Mouse (Mus musculus) kidney, postnatal 0 days (tissue): ENCODE measurements at regions not wholly inside any gene's neighbourhood (a gene's known extent, or its start where the extent isn't known, plus 50 kb on each side); places are given as distances from the start of the nearest gene placed in this dataset.

ENCODE experiments used
- ATAC-seq: fragments of 200-750 bp; cut with Nextera tagmentation; replicated peaks from 2 replicates; pipeline ENCODE4 v1.8.0; 2017; ENCODE audit warnings: low read depth, moderate number of reproducible peaks, moderate TSS enrichment, moderate library complexity; ENCODE audit not compliant: low FRiP score
- DNase-seq: peaks from one replicate; pipeline ENCODE4 v3.0.0-alpha.2; 2016; ENCODE audit warnings: low spot score
- H3K27ac ChIP-seq: fragments of 300-500 bp; sonication (generic); 2 replicates; pipeline ENCODE4 v1.5.1; 2014; ENCODE audit warnings: mild to moderate bottlenecking
- H3K27me3 ChIP-seq: fragments of 300-500 bp; sonication (generic); 2 replicates; pipeline ENCODE4 v1.6.1; 2014; ENCODE audit warnings: low read length, mixed read lengths; ENCODE audit not compliant: insufficient read depth
- H3K36me3 ChIP-seq: fragments of 300-500 bp; sonication (generic); 2 replicates; pipeline ENCODE4 v1.6.1; 2014; ENCODE audit warnings: low read length, mixed read lengths; ENCODE audit not compliant: insufficient read depth
- H3K4me1 ChIP-seq: fragments of 300-500 bp; sonication (generic); replicated peaks from 2 replicates; pipeline ENCODE4 v1.6.1; 2014; ENCODE audit warnings: antibody characterized with exemption, low read length, mixed read lengths; ENCODE audit not compliant: insufficient read depth
- H3K4me2 ChIP-seq: fragments of 300-500 bp; sonication (generic); 2 replicates; pipeline ENCODE4 v1.6.1; 2014; ENCODE audit warnings: mild to moderate bottlenecking, low read length, moderate library complexity, mixed read lengths
- H3K4me3 ChIP-seq: fragments of 300-500 bp; sonication (generic); replicated peaks from 2 replicates; pipeline ENCODE4 v1.5.1; 2014; ENCODE audit warnings: low read depth, low read length
- H3K9ac ChIP-seq: fragments of 300-500 bp; sonication (generic); 2 replicates; pipeline ENCODE4 v1.6.1; 2014; ENCODE audit warnings: low read depth, low read length
- H3K9me3 ChIP-seq: fragments of 300-500 bp; sonication (generic); replicated peaks from 2 replicates; pipeline ENCODE4 v1.6.1; 2016; ENCODE audit warnings: low read length, inconsistent platforms, mixed read lengths
- CTCF ChIP-seq: IDR thresholded peaks from 2 replicates; pipeline ENCODE4 v1.5.1; 2016; ENCODE audit warnings: antibody characterized with exemption, low read depth, mild to moderate bottlenecking, moderate library complexity
- WGBS: fragments of 180-500 bp; shearing (Covaris S2); extraction: QIAGEN DNeasy Blood & Tissue Kit; methylation state at CpG from one replicate; pipeline ENCODE4 v1.1.7; 2014; 5-methylcytosine and 5-hydroxymethylcytosine counted together

DNA sequence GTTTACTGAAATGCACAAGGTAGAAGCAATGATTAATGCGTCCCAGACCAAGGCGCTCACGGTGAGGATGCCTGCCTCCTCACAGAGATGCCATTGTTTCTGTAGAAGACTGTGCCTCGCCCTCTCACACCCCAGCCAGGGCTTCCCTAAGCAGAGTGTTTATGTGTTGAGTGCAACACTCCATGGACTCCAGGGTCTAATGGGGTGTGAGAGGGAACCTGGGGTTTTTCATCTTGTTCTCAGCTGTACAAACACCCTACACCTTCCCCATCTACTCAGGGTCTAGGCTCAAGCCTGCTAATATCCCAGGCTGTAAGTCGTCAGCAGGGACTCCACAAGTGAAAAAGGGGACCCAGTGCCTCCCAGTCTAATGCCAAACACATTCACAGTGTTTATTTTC is 620.2 kb downstream of the Rab28 start:
- Histone ChIP-seq H3K4me3 (no peak overlapping the region), H3K9ac (no peak overlapping the region), H3K9me3 (no peaks in the 10 kb centered on the region), H3K27me3 (no peaks in the 10 kb centered on the region), H3K36me3 (no peaks in the 10 kb centered on the region), H3K4me2 (no peak overlapping the region), H3K4me1 (no peaks in the 10 kb centered on the region), H3K27ac (no peak overlapping the region)
- no peak for TF ChIP-seq CTCF
- no peak for DNase-seq
- WGBS, result 56% methylated on average over 5 of the region's 5 CpGs
- no peak for ATAC-seq

DNA sequence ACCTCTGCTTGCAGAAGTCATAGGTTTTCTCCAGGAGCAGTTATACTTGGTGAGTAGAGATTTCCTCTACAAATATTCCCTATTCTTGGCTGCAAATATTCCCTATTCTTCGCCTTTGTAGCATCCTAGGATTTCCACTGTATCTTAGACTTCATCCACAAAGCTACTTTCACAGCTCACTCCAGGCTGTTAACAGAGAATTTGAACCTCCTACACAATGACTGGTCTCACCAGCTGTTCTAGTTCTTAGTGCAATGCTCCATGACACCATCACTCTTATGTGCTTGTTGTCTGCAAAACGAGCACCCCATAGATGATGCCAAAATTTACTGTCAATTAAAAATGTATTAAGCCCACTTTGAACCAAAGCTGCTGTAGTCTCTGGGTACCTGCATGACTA is 631.5 kb downstream of the Rab28 start:
- ATAC-seq, result no peak

DNA sequence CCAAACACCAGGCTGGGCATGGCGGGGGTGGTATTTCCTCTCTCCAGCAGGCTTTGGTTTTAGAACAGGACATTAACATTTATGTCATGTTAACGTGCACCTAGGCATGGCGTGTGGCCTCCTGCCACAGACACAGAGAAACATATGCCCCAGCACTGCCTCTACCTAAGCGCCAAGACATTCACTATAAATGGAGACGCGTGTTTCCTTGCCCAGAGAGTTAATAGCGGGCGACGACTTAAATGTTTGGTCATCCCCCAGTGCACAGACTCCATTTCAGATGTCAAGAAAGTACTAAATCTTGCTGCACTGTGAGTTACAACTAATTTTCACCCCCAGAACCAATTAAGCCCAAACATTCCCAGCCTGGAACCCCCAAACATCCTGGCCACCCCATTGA is 646.3 kb downstream of the Rab28 start:
- Histone ChIP-seq H3K4me2 (no peak overlapping the region), H3K9ac (no peak overlapping the region), H3K4me1 (no peaks in the 10 kb centered on the region), H3K27ac (no peak overlapping the region), H3K27me3 (no peaks in the 10 kb centered on the region), H3K4me3 (no peak overlapping the region), H3K9me3 (no peaks in the 10 kb centered on the region), H3K36me3 (no peaks in the 10 kb centered on the region)
- ATAC-seq, result peak; percentile 49; the same call in 1 of the 2 replicates
- peak; percentile 28 for DNase-seq
- TF ChIP-seq CTCF, result no peak
- 30% methylated on average over 9 of the region's 9 CpGs for WGBS

More for the DNA sequence above, 631.5 kb downstream of the Rab28 start:
- H3K27me3 ChIP-seq, result no peaks in the 10 kb centered on the region
- H3K9me3 ChIP-seq, result no peaks in the 10 kb centered on the region
- no peaks in the 10 kb centered on the region for H3K36me3 ChIP-seq
- no peak for DNase-seq
- H3K4me2 ChIP-seq, result no peak overlapping the region
- no peaks in the 10 kb centered on the region for H3K4me1 ChIP-seq
- H3K9ac ChIP-seq, result no peak overlapping the region
- H3K4me3 ChIP-seq, result no peak overlapping the region
- 74% methylated on average over 2 of the region's 2 CpGs for WGBS
- TF ChIP-seq CTCF, result no peak
- no peak overlapping the region for H3K27ac ChIP-seq

DNA sequence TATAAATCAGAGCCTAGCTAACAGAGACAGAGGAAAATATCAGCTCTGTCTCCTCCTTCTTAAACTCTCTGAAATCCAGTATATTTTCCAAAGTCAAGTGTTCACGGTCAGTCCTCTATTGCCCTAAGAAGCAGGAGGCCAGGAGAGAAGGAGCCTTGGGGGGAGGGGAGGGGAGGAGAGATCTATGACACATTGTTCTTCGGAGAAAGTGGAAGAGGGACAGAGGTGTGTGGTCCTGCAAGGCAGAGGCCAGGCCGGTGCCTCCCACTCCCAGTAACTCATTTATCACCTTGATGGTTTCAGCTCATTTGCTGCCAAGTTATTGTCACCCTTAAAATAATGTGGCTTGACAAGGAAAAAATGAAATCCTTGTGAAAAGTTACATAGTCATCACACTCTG is 646.7 kb downstream of the Rab28 start:
- TF ChIP-seq CTCF, result no peak
- 16% methylated on average over 3 of the region's 3 CpGs for WGBS
- no peak overlapping the region for H3K9ac ChIP-seq
- no peak overlapping the region for H3K4me3 ChIP-seq
- H3K4me1 ChIP-seq, result no peaks in the 10 kb centered on the region
- no peaks in the 10 kb centered on the region for H3K36me3 ChIP-seq
- no peak overlapping the region for H3K4me2 ChIP-seq
- DNase-seq, result peak; percentile 24
- H3K9me3 ChIP-seq, result no peaks in the 10 kb centered on the region
- H3K27ac ChIP-seq, result no peak overlapping the region
- ATAC-seq, result peak; percentile 54; the same call in 1 of the 2 replicates
- no peaks in the 10 kb centered on the region for H3K27me3 ChIP-seq

DNA sequence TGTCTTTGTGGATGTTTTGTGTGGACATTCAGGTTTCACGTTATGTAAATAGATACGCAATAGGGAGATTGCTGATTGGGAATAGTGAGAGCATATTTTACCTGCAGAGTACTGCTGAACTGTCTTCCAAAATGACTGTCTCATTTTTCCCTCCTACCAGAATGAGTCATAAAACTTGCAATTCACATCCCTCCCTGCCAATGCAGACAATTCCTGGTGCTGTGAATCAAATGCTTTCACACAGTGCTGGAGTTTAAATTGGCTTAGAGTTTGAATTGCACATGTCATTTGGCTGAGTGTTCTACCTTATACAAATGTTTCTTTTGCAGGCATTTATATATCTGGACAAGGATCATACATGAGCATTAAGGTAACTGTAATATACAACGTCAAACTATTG is 649.9 kb downstream of the Rab28 start:
- H3K4me3 ChIP-seq, result no peak overlapping the region
- no peak overlapping the region for H3K9ac ChIP-seq
- no peaks in the 10 kb centered on the region for H3K36me3 ChIP-seq
- no peaks in the 10 kb centered on the region for H3K9me3 ChIP-seq
- ATAC-seq (no peak), DNase-seq (no peak)
- no peaks in the 10 kb centered on the region for H3K27me3 ChIP-seq
- 87% methylated on average over 3 of the region's 3 CpGs for WGBS
- no peak overlapping the region for H3K27ac ChIP-seq
- TF ChIP-seq CTCF, result no peak
- no peak overlapping the region for H3K4me2 ChIP-seq
- H3K4me1 ChIP-seq, result no peaks in the 10 kb centered on the region

DNA sequence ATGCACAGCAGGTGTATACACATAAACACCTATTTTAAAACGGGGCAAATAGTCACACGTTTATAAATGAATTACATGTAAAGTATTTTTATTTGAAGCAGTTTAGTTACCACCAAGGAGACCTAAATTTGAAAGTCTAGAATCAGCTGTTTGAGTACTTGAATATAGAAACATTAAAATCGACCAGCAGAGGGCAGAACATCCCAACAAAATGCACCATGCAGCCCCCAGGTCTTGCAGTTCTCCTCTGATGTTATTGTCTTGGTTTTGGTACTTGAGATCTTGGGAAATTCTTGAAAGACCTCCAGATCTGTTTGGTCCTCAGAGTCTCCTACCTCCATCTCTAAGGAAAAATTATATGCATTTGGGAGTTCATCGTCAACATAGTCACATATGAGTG is 656.0 kb downstream of the Rab28 start:
- H3K27ac ChIP-seq, result no peak overlapping the region
- WGBS, result 33% methylated on average over 4 of the region's 4 CpGs
- H3K4me2 ChIP-seq, result no peak overlapping the region
- H3K9me3 ChIP-seq, result no peaks in the 10 kb centered on the region
- no peak overlapping the region for H3K4me3 ChIP-seq
- no peaks in the 10 kb centered on the region for H3K36me3 ChIP-seq
- no peaks in the 10 kb centered on the region for H3K27me3 ChIP-seq
- DNase-seq (peak; percentile 58), ATAC-seq (no peak)
- no peaks in the 10 kb centered on the region for H3K4me1 ChIP-seq
- TF ChIP-seq CTCF, result peak; percentile 67
- no peak overlapping the region for H3K9ac ChIP-seq

DNA sequence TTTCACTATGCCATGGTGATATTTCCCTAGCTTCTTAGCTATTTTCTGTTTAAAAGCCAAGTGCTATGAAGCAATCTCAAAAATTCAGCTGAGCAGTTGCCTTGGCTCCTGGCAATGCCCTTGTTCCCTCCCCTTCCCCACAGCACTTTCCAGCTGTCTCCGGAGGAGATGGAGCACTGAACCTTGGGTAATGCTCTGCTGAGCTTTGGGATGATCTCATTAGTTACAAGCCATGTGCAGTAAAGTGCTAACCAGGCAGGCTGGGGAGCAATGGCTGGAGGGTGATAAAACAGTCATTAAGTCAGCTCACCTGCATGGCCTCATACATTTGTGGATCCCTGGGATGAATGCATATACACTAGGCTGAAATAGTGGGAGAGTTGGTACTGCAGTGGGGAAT is 659.4 kb downstream of the Rab28 start:
- Histone ChIP-seq H3K4me3 (no peak overlapping the region), H3K36me3 (no peaks in the 10 kb centered on the region), H3K4me1 (no peaks in the 10 kb centered on the region), H3K9me3 (no peaks in the 10 kb centered on the region), H3K27ac (no peak overlapping the region), H3K9ac (no peak overlapping the region), H3K4me2 (no peak overlapping the region), H3K27me3 (no peaks in the 10 kb centered on the region)
- WGBS, result 4% methylated on average over 1 of the region's 1 CpGs
- ATAC-seq, result peak; percentile 52; the same call in 1 of the 2 replicates
- TF ChIP-seq CTCF, result no peak
- peak; percentile 9 for DNase-seq
